Mouse (Mus musculus): ENCODE results near the gene Cyp46a1.

Gene Cyp46a1

DNA sequence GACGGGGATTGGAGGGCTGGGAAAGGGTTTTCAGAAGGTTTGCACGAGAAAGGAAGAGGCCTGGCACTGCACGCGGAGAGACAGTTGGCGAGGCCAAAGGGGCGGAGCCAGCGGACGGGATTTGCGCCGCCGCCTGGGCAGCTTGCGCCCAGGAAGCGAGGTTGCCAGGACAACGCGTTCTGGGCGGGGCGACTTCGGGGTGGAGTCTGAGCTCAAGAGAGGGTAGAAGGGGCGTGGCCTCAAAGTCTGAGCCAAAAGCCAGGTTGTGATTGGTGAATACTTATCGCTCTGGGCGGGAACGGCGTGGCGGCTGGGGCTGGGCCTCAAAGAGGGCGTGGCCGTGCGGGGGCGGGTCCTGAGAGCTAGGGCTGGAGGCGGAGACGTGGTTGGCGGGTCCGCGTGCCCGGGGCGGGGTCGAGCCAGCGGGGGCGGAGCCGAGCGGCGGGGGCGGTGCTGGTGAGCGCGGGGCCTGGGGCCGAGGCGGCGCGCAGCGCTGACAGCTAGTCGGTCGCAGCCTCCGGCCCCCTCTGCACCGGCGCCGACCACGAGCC is at the start of gene Cyp46a1:
TSS of gene Cyp46a1 (plus strand) at position 487 of the 551 bp plus-strand sequence.
- peak; percentile 100 for DNase-seq (ENCODE audit: inconsistent ontology term)

DNA sequence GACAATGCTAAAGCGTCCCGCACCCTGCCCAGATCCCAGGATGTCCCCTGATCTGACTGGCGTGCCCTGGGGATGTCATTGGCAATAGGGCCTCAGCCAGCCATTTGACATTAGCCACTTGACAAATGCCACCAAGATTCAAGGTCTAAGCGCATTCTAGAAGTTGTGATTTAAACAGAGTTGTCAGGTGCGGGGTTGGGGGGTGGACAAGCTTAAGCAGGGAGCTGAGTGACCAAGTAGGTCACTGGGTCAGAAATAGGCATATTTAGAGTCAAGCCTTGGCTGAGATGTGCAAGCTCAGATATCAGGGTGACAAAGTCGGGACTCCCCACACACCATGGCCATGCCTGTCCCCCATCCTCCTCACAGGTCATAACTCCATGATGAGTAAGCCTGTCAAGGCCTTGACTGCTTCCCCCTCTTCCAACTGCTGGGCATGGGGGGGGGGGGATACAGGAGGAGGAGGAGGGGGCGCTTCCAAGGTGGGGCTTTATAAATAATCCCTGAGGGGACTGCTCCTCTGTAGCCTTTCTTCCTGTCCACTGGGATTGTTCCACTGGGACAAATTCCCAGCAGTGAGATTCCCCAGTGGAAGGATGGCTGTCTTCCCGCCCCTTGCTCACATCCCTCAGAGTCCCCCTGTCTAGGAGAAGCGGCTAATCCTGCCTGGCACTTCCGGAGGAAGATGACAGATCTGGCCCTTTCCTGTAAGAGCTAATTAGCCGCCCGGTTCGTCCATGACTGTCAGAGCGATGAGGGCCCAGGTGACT is 49.5 kb upstream of the Cyp46a1 start:
- DNase-seq (ENCODE audit: inconsistent ontology term): no peak

DNA sequence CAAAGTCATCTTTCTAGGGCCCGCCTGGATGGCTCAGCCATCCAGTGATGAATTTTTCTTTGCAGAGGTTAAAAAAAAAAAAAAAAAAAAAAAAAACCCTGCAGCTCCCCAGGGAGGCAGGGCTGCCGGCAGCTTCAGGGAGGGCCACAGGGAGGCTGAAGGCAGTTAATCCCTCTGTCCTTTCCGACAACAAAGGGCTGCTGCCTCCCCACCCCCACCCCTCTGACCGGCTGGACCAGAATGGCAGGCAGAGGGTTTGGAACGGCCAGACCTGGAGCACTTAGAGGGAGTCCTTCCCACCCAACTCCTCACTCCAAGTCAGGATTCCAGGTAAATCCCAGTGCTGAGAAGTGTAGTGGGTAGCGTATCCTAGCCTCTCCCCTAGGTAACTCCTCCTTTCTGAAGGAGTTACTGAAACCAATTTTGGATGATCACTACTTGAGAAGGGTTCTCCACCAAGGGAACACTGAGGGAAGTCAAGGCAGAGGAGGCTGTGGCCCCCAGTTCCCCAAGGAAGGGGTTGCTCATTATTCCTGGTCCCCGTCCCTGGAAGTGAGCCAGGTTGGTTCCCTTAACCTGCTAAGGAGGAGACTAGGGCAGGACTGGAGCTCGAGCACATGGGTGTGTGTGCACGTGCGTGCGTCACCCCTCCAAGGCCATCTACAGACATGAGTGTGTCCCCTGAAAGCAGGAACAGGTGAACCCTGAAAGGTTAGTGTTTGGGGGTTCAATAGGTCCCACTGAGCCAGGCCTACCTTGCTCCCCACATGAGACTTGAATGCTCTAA is 48.8 kb upstream of the Cyp46a1 start:
- no peak for DNase-seq (ENCODE audit: inconsistent ontology term)

DNA sequence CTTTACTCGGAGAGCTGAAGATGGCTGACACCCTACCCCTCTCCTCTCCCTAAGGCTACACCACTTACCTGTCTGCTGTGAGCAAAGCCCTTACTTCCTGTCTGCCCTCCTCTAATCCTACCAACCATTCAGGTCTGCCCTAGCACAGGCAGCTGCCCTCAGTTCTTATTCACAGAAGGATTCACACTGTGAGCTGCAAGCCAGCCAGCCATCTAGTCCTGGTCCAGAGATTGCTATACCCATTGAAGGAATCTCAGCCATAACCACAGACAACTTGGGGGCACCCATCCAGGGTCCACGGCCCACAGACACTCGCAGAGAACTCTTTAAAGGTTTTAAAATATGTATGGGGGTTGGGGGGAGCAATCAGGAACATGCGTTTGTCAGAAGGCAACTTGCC is 47.8 kb upstream of the Cyp46a1 start:
- no peak for DNase-seq (ENCODE audit: inconsistent ontology term)

DNA sequence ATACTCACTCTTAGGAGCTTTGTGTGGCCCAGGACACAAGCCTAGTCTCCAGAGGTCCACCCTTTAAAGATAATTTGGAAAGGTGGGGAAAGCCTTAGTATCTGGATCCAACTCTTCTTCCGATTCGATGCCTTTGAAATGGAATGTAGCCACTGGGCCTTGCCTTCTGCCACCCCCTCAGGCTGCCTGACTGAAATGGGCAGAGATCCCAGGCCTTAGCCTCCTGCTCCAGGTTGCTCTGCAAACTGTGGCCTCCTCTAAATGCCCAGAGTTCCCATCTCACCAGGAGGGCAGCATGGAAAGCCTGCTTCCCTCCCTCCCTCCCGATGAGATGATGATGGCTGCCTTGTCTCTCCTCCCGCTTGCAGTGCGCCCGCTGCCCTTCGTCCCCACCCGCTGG is 47.2 kb upstream of the Cyp46a1 start:
- DNase-seq (ENCODE audit: inconsistent ontology term): no peak

DNA sequence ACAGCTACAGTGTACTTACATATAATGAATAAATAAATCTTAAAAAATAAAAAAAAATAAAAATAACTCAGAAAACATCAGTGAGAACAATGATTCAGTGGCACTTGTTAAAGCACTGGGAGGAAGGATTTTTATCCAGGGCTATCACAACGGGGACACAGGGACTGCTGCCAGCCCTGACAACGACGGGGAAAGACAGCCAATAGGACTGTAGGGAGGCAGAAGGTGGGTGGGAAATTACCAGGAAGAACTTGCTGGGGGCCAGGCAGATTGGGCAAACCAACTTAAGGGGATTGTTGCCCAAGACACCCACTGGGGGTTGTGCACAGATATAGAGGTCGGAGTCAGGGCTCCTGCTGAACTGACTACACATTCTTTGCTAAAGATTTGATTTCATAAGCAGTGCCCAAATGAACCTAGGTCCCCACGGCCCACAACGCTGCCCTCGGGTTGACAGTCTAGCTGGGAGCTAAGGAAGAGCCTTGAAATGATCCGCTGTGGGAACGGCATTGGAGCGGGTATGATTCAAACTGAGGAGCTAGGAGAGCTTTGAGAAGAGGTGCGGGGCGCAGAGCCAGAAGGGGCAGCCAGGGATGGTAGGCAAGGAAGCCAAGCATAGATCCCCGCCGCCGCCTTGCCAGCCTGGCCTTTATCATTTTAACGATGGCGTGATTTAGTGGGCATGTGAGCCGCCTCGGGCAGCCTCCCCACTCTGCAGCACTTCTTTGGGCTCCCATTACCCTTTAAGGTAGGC is 45.9 kb upstream of the Cyp46a1 start:
- DNase-seq (ENCODE audit: inconsistent ontology term): no peak

DNA sequence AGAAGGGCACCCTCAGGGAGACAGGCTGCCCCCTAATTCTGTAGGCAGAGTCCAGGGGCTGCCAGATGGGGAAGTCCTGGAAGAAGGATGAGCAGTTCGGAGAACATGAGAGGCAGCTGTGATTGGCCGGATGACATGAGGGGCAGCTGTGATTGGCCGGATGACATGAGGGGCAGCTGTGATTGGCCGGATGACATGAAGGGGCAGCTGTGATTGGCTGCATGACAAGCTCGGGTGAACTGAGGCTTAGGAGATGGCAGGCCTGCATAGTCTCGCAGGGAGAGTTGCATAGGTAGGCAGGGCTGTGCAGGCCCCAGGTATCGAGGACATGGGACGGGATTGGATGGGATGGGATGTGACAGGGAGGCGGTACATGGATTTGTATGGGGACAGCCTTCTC is 41.8 kb upstream of the Cyp46a1 start:
- no peak for DNase-seq (ENCODE audit: inconsistent ontology term)

DNA sequence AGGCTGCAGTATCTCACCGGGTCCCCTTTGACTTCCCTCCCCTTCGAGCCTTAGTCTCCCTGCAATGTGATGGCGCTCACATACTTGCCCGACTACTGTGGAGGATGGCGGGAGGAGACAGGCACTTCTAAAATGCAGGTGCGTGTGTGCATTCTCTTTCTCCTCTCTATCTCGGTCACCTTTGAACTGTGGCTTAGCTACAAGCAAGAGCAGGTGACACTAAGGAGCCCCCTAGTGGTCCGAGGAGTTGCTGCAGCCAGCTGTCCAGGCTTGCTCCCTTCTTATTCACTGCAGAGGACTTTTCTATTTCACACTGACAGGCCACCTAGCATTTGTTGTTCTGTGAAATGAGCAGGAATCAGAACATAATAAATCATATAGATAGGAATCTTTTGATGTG is 41.2 kb upstream of the Cyp46a1 start:
- peak; percentile 66 for DNase-seq (ENCODE audit: inconsistent ontology term)

DNA sequence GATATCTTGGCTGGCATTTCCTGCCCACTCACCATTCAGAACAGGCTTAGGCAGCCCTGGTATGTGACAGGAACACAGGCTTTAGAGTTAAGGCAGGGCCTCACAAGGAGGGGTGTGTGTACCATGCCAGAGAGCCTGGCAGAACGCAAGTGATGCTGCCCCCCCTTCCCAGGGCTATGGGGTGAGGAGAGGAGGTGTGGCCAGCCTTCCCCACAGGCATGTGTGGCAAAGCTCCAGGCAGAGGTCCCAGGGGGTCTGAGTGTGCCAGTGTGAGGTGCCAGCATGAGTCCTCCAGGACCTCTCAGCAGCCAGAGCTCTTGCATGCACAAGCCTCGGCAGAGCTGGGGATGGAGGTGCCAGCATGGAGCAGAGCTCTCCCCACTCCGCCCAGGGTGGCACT is 39.6 kb upstream of the Cyp46a1 start:
- DNase-seq (ENCODE audit: inconsistent ontology term): peak; percentile 68

DNA sequence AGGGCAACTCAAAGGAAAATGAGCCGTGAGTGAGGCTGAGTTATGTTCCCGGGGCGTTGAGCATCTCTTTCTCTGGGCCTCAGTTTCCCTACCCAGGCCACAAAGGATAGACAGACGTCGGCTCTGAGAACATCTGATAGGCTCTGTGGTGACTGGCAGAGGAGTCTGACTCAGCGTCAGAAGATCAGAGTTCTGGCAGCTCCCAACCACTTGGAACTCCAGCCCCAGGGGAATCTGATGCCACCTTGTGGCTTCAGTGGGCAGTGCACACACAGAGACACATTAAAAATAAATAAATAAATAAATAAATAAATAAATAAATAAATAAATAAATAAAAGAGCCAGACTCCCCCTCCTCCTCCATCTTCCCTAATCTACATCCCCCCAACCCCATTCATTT is 37.1 kb upstream of the Cyp46a1 start:
- DNase-seq (ENCODE audit: inconsistent ontology term): no peak

DNA sequence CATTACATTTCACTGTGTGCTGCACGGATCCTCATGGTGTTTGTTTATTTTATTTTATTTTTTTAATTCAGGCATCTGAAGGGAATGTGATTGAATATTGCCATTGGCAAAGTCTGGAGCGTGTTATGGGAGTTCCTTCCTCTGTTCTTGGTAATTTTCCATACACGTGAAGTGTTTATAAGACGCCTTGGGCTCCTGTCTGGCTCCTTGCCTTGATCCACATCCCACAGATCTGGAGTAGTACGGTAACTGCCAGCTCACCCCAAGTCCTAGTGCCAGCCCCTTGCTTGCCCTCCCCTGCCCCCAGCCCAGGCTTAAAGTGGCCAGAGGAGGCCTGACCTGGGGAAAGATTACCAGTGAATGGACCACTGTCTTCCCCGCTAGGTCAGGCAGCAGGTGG is 33.2 kb upstream of the Cyp46a1 start:
- DNase-seq (ENCODE audit: inconsistent ontology term): no peak

DNA sequence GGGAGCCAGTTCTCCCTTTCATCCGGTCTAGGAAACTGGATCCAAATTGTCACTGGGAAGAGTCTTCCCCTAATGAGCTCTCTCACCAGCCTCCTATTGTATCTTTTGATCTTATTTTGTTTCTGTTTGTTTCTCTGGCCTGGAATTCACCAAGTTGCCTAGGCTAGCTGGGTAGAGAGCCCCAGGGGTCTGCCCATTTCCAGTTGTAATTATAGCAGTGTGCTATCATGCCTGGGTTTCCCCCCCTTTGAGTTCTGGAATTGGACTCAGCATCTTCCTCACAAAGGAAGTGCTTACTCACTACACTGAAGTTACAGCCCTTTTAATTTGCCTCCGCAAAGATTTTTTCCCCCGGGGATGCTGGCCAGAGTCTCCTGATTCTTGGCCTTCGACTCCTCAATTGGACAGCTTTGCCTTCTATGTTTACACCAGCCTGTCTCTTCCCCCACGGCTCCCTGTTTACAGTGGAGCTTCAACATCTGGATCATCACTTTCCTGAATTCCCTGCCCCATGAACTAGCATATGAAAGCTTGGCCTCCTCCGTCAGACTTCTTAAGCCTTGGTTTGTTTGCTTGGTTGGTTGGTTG is 30.3 kb upstream of the Cyp46a1 start:
- peak; percentile 90 for DNase-seq (ENCODE audit: inconsistent ontology term)

DNA sequence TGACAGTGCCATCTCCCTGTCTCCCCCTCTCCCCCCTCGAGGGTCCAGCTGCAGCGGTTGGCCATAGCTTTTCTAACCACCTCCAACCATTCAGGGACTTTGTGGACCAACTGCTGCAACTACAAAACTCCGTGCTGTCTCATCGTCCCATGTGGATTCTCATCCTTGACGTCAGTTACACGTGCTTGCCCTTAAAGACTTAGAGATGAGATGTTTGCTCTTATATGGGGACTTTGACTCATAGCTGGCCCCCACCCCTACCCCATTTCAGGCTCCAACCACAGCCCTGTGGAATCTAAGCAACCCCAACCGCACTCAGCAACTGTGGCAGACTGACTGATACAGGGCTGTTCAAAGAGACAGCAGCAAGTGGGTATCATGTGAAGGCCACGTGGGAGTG is 29.0 kb upstream of the Cyp46a1 start:
- DNase-seq (ENCODE audit: inconsistent ontology term): no peak

DNA sequence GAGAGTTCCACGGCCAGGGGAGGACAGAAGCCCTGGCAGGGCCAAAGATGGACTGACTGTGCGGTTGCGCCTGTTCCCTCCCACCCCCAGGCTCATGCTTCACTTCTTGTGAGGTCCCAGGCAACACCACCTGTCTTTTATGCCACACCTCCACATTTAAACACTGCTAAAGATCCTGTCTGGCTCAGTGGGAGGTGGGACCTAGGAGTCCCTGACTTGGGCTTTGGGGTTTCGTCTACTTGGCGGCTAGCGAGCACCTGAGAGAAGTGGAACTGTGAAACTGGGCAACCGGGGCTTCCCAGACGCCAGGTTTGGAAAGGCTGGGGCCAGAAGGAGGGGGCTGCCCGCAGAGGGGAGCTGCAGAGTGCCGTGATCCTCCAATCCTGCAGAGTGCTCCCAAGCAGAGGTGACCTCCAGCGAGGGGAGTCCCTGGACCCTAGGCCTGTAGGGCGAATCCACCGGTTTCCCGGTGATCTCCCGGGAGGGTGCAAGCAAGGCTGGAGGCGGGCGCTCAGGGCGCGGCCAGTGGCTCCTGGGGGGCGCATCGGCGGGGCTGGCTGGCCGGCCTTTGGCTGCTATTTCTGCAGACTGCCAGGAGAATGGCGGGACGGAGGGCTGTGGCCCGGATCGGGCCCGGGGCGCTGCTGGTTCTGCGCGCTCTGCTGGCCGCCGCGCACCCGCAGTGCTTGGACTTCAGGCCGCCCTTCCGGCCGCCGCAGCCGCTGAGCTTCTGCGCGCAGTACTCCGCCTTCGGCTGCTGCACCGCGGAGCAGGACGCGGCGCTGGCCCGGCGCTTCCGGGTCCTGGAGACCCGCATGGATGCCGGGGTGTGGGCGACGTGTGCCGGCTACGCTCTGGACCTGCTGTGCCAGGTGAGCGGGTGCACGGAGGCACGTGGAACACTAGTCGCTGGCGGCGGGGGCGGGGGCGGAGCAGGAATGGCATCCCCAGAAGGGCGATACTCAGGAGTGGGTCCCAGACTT is 28.1 kb upstream of the Cyp46a1 start, which contains the start of gene Hhipl1:
TSS of gene Hhipl1 (plus strand) at position 459 of the 983 bp plus-strand sequence.
- DNase-seq (ENCODE audit: inconsistent ontology term): peak; percentile 63

DNA sequence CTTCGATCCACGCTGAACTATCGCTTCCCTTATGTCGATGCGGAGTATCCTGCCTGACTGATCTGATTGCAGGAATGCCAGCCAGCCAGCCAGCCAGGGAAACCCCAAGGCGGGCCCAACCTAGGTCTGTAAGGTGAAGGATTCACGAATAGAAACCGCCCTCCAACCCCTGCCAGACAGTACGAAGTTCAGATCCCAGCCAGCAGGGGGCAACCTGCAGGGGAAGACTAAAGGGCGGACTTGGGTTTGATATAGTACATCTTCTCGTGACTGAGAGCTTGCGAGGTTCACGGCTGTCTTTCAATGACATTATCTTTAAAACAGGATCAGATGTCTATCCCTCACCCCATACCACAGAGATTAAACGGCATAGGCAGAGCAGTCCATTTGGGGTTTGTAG is 26.6 kb upstream of the Cyp46a1 start:
- DNase-seq (ENCODE audit: inconsistent ontology term): no peak

DNA sequence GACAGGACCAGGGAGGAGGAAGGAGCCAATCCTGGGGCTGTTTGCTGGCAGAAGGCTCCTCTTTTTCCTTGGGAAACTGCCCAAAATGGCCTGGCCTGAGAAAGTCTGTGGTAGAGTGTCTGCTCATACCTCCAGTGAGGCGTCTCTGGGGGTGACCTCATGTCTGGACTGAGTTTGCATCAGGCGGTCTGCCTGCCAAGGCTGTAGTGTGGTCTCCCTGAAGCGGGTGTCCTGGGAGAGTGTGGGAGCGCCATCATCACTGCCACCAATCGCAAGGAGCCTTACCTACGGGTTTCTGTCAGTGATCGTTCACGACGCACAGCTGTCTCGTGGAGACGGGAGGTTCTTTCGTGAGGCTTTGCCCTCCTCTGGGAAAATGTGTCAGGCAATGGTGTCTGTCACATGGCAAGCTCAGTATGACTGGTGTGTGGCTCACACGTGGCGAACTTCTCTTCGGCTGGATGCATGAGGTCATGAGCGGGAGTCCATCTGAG is 25.8 kb upstream of the Cyp46a1 start:
- peak; percentile 58 for DNase-seq (ENCODE audit: inconsistent ontology term)

DNA sequence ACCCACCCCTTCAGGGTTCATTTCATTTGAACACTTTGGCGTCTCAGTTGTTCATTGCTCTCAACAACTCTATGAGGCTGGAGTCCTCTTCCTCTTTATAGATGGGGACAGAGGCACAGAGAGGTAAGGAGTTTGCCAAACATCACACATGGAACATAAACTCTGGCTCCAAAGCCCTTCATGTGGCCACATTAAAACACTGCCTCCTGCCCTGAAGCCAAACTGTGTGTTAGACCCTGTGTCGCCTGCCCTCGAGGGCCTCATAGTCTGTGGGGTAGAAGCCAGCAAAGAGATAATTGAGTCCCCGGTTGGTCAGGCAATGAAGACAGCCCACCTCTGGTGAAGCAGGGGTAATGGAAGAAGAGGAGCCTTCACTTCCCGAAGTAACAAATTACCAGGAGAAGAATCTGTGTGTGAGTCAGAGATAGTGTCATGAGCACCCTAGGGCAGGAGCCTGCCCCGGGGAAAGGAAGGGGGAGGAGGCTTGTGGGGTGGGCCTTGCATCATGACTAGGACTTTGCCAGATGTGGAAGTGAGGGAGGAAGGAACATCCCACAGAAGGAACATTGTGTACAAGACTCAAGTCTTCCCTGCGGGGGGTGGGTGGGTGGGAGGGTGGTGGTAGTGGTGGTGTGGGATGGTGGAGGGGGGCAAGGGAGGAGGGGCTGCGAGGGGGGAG is 24.9 kb upstream of the Cyp46a1 start:
- peak; percentile 44 for DNase-seq (ENCODE audit: inconsistent ontology term)

DNA sequence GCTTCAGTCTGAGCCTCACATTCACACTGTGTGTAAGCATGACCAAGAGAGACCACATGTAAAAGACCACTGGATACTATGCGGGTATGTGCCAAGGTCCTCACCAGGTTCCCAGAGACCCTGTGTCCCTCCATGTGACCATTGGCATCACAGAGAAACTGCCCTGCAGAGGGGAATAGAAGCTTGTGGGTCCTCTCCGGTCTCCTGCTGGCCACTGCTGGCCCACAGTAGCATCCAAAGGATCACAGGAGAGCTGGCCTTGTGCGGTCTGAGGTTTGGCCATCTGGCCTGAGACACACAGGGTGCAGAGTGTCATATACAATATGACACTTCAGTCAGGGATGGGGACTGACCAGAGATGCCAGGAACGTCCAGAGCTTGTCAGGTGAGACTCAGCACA is 24.1 kb upstream of the Cyp46a1 start:
- no peak for DNase-seq (ENCODE audit: inconsistent ontology term)

DNA sequence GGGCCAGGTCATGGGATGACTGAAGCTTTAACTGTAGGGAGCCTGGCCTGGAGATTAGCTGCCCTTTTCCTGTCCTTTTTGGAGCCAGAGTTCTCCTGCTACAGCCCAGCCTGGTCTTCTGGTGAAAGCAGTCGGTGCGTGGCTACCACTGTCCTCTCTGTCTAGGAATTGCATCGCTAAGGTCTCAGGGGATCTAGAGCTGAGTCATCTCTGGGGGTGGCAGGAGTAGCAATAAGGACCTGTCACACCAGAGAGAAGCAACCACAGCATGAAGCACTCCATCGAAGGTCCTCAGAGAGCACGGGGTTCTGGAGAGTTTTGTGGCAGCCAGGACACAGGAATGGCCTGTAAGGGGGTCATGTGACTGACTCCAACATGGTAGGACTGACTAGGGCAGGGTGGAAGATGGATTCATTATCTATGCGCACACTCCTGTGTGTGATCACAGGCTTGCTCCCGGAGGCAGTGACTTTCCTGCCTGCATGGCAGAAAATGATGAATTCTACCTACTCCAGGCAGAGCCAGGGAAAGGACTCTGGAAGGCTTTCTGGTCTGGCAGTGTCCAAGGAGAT is 23.6 kb upstream of the Cyp46a1 start:
- DNase-seq (ENCODE audit: inconsistent ontology term): no peak

Data from Muller cell, postnatal 12 days (primary cell).